Mouse (Mus musculus): ENCODE measurements around the gene Rtn4.

- no peak for TF ChIP-seq MAX (IDR thresholded peaks at IDR 0.05; ENCODE audit: low read length)
- no peak for TF ChIP-seq POLR2A (IDR thresholded peaks at IDR 0.05; ENCODE audit: low read depth, low read length)
- no peak for TF ChIP-seq CTCF (conservative IDR thresholded peaks at IDR 0.05 in 1 of 2, IDR thresholded peaks at IDR 0.05 in 1 of 2; ENCODE audit: low read depth in 2 of 2, low read length in 2 of 2)
- TF ChIP-seq SIN3A (IDR thresholded peaks at IDR 0.05; ENCODE audit: low read length) = no peak
- no peak for TF ChIP-seq RCOR1 (conservative IDR thresholded peaks at IDR 0.05; ENCODE audit: low read depth, low read length)
- no peak for TF ChIP-seq RAD21 (IDR thresholded peaks at IDR 0.05; ENCODE audit: low read depth, low read length)
- no peak for TF ChIP-seq JUND (conservative IDR thresholded peaks at IDR 0.05; ENCODE audit: low read depth, low read length)
- TF ChIP-seq TBP (conservative IDR thresholded peaks at IDR 0.05; ENCODE audit: low read depth, low read length) = no peak
Measured at GRCm38 (mm10) chr11:29790796-29791195, 98.0 kb downstream of the Rtn4 start.
